Mouse (Mus musculus) granulocyte monocyte progenitor cell, adult 5-6 weeks (primary cell): ENCODE data around the gene Sh2d2a. TPM values are rescaled to one million over a fixed set of nuclear protein-coding genes. Genes with fewer than 3 reads are reported as not detected.

Experiments
- total RNA-seq, 2 experiments: library from RNA; stranded (forward) in 1 of 2; stranded (reverse) in 1 of 2; fragments of 200-712, 200-1000 nt in 1 of 2; fragments of >200 nt in 1 of 2; fragmentation: Nextera tagmentation in 1 of 2; gene quantifications; 2 replicates each; pipeline ENCODE4 v1.2.3; 2014 to 2017

The Sh2d2a gene
- total RNA-seq, 2 experiments from 2014 or later = 0.10 TPM; not detected in 1

Other genes starting within 250 kb of the Sh2d2a start
- 5.5 and 8.2 TPM in 2 replicates for gene Arhgef11, start 229.2 kb upstream of the Sh2d2a start, total RNA-seq (2014; fragmentation: Nextera tagmentation)
- gene Arhgef11, start 229.2 kb upstream of the Sh2d2a start, total RNA-seq (2017) = 3.6 and 6.0 TPM in 2 replicates
- not detected in 2 replicates for gene Lrrc71, start 98.1 kb upstream of the Sh2d2a start, total RNA-seq (2014; fragmentation: Nextera tagmentation)
- gene Lrrc71, start 98.1 kb upstream of the Sh2d2a start, total RNA-seq (2017) = not detected in 2 replicates
- not detected in 2 replicates for gene Ntrk1, start 51.6 kb upstream of the Sh2d2a start, total RNA-seq (2014; fragmentation: Nextera tagmentation)
- gene Ntrk1, start 51.6 kb upstream of the Sh2d2a start, total RNA-seq (2017) = not detected in 2 replicates
- gene Insrr, start 49.8 kb upstream of the Sh2d2a start, total RNA-seq (2014; fragmentation: Nextera tagmentation) = not detected in 2 replicates
- gene Insrr, start 49.8 kb upstream of the Sh2d2a start, total RNA-seq (2017) = not detected in 2 replicates
- gene Pear1, start 22.4 kb upstream of the Sh2d2a start, total RNA-seq (2014; fragmentation: Nextera tagmentation) = 1.8 and 9.6 TPM in 2 replicates
- gene Pear1, start 22.4 kb upstream of the Sh2d2a start, total RNA-seq (2017) = 0.57 and 1.0 TPM in 2 replicates
- 25.9 and 35.4 TPM in 2 replicates for gene Prcc, start 38.9 kb downstream of the Sh2d2a start, total RNA-seq (2014; fragmentation: Nextera tagmentation)
- gene Prcc, start 38.9 kb downstream of the Sh2d2a start, total RNA-seq (2017) = 29.6 and 33.4 TPM in 2 replicates
- 330 and 338 TPM in 2 replicates for gene Hdgf, start 59.6 kb downstream of the Sh2d2a start, total RNA-seq (2014; fragmentation: Nextera tagmentation)
- 302 and 321 TPM in 2 replicates for gene Hdgf, start 59.6 kb downstream of the Sh2d2a start, total RNA-seq (2017)
- 165 and 169 TPM in 2 replicates for gene Mrpl24, start 72.8 kb downstream of the Sh2d2a start, total RNA-seq (2014; fragmentation: Nextera tagmentation)
- gene Mrpl24, start 72.8 kb downstream of the Sh2d2a start, total RNA-seq (2017) = 112 and 134 TPM in 2 replicates
- 49.5 and 63.1 TPM in 2 replicates for gene Isg20l2, start 83.6 kb downstream of the Sh2d2a start, total RNA-seq (2014; fragmentation: Nextera tagmentation)
- gene Isg20l2, start 83.6 kb downstream of the Sh2d2a start, total RNA-seq (2017) = 45.7 and 51.4 TPM in 2 replicates
- gene Rrnad1, start 84.0 kb downstream of the Sh2d2a start, total RNA-seq (2014; fragmentation: Nextera tagmentation) = 20.7 and 30.7 TPM in 2 replicates
- 13.6 and 13.8 TPM in 2 replicates for gene Rrnad1, start 84.0 kb downstream of the Sh2d2a start, total RNA-seq (2017)
- not detected in 2 replicates for gene Crabp2, start 101.9 kb downstream of the Sh2d2a start, total RNA-seq (2014; fragmentation: Nextera tagmentation)
- not detected in 2 replicates for gene Crabp2, start 101.9 kb downstream of the Sh2d2a start, total RNA-seq (2017)
- gene Nes, start 124.3 kb downstream of the Sh2d2a start, total RNA-seq (2014; fragmentation: Nextera tagmentation) = not detected in 2 replicates
- 0.05 TPM in 1 of 2 replicates, not detected in the other for gene Nes, start 124.3 kb downstream of the Sh2d2a start, total RNA-seq (2017)
- not detected in 2 replicates for gene Bcan, start 153.5 kb downstream of the Sh2d2a start, total RNA-seq (2014; fragmentation: Nextera tagmentation)
- not detected in 2 replicates for gene Bcan, start 153.5 kb downstream of the Sh2d2a start, total RNA-seq (2017)
- not detected in 2 replicates for gene Hapln2, start 180.8 kb downstream of the Sh2d2a start, total RNA-seq (2014; fragmentation: Nextera tagmentation)
- not detected in 2 replicates for gene Hapln2, start 180.8 kb downstream of the Sh2d2a start, total RNA-seq (2017)
- gene Gpatch4, start 196.4 kb downstream of the Sh2d2a start, total RNA-seq (2014; fragmentation: Nextera tagmentation) = 45.8 and 50.5 TPM in 2 replicates
- gene Gpatch4, start 196.4 kb downstream of the Sh2d2a start, total RNA-seq (2017) = 39.6 and 40.8 TPM in 2 replicates
- gene Naxe, start 211.7 kb downstream of the Sh2d2a start, total RNA-seq (2014; fragmentation: Nextera tagmentation) = 73.8 and 84.3 TPM in 2 replicates
- gene Naxe, start 211.7 kb downstream of the Sh2d2a start, total RNA-seq (2017) = 34.3 and 36.1 TPM in 2 replicates
- not detected in 2 replicates for gene Ttc24, start 231.5 kb downstream of the Sh2d2a start, total RNA-seq (2014; fragmentation: Nextera tagmentation)
- gene Ttc24, start 231.5 kb downstream of the Sh2d2a start, total RNA-seq (2017) = not detected in 2 replicates
- gene Iqgap3, start 235.2 kb downstream of the Sh2d2a start, total RNA-seq (2014; fragmentation: Nextera tagmentation) = 5.9 and 9.9 TPM in 2 replicates
- gene Iqgap3, start 235.2 kb downstream of the Sh2d2a start, total RNA-seq (2017) = 19.5 and 19.9 TPM in 2 replicates